Mouse (Mus musculus): Measurements from ENCODE around the gene Zfp27. TPM values are rescaled to one million over a fixed set of nuclear protein-coding genes. Genes with fewer than 3 reads are reported as not detected.

Zfp27 gene
- 12.8 and 14.4 TPM in 2 replicates for polyA plus RNA-seq (2014; fragmentation: Nextera tagmentation; extraction: Ambion mirVana)

- Histone ChIP-seq H3K4me2 (replicated peaks; ENCODE audit: low read depth, low read length) (peak within 1 kb of the TSS; percentile 50), H3K4me3 (ENCODE audit: low read depth, low read length) (peak within 1 kb of the TSS; percentile 48), H3K9me3 (ENCODE audit: control insufficient read depth, low read length) (no peaks in the 10 kb centered on the region), H3K27ac (ENCODE audit: low read depth, low read length) (peak within 1 kb of the TSS; percentile 98), H3K4me1 (replicated peaks; ENCODE audit: control insufficient read depth, insufficient read depth, low read length) (peaks cover 4% of the 10 kb centered on the region; the same call in 1 of the 2 replicates), H3K27me3 (ENCODE audit: control insufficient read depth, insufficient read depth, low read length) (no peaks in the 10 kb centered on the region), H3K36me3 (ENCODE audit: control insufficient read depth, insufficient read depth, low read length) (no peaks in the 10 kb centered on the region), H3K9ac (ENCODE audit: low read depth, low read length) (peak within 1 kb of the TSS; percentile 65)
- peak; percentile 85 for ATAC-seq (ENCODE audit: low FRiP score)
- under 1% methylated on average over 22 of the region's 22 CpGs for WGBS
- peak; percentile 92 for DNase-seq (ENCODE audit: low spot score)
Observed at GRCm38 (mm10) chr7:29905966-29906681, at the start of gene Zfp27. Gene Zfp27, minus strand, starts transcription at chr7:29906572.

- no peaks in the 10 kb centered on the region for H3K4me1 ChIP-seq (replicated peaks; ENCODE audit: control insufficient read depth, insufficient read depth, low read length)
- no peaks in the 10 kb centered on the region for H3K27me3 ChIP-seq (ENCODE audit: control insufficient read depth, insufficient read depth, low read length)
- H3K4me3 ChIP-seq (ENCODE audit: low read depth, low read length): no peak overlapping the region
- H3K9me3 ChIP-seq (ENCODE audit: control insufficient read depth, low read length): no peaks in the 10 kb centered on the region
- peak; percentile 75 for DNase-seq (ENCODE audit: low spot score)
- no peak overlapping the region for H3K4me2 ChIP-seq (replicated peaks; ENCODE audit: low read depth, low read length)
- H3K27ac ChIP-seq (ENCODE audit: low read depth, low read length): no peak overlapping the region
- no peak for ATAC-seq (ENCODE audit: low FRiP score)
- H3K9ac ChIP-seq (ENCODE audit: low read depth, low read length): no peak overlapping the region
- no peaks in the 10 kb centered on the region for H3K36me3 ChIP-seq (ENCODE audit: control insufficient read depth, insufficient read depth, low read length)
- WGBS: 21% methylated on average over 4 of the region's 4 CpGs
Observed at GRCm38 (mm10) chr7:29954731-29955130, 48.4 kb upstream of the Zfp27 start.

DNA sequence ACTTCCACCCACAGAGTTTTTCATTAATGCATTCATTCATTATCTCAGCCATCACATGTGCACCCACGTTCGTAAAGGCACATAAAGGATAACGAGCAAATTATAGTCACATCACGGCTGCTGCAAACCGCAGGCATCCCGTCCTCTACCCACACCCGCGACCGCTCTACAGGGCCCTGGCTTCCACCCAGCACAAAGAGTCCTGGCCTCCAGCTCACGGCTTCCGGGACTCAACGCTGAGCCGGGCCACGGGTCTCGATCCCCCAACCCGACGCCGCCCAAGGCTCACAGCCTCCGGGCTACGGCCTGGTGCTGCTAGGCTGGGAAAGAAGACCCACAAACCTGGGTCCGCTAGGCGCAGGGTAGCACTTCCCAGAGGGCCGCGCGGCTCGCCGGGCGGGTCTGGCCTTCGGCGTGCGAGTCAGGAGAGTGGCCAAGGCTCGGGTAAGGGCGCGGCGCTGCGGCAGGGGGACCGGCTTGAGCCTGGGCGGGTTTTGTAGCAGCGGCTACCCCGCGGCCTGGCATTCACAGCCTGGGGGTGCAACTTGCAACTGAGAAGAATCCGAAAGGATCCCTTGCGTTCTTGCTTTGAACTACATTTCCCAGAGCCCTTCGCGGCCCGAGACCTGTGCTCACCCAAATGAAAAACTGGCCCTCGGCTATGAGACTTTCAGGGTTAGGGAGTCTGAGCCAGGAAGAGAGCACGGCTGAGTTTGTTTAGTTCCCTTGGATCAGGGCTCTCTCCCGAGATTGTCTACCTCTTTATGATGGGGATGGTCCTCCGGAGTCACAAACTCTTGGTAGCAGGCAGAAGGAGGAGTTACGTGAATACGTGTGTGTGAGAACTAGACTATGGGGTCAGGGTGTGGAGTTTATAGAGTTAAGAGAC, 47.4 kb upstream of the Zfp27 start, which contains the start of gene Zfp74:
Gene Zfp74, minus strand, starts transcription at position 577 of the 889 bp plus-strand sequence.
- 2% methylated on average over 52 of the region's 52 CpGs for WGBS
- H3K36me3 ChIP-seq (ENCODE audit: control insufficient read depth, insufficient read depth, low read length): no peaks in the 10 kb centered on the region
- DNase-seq (ENCODE audit: low spot score) (peak; percentile 85), ATAC-seq (ENCODE audit: low FRiP score) (peak; percentile 93)
- peak within 1 kb of the TSS; percentile 40 for H3K4me2 ChIP-seq (replicated peaks; ENCODE audit: low read depth, low read length)
- H3K4me3 ChIP-seq (ENCODE audit: low read depth, low read length): peak within 1 kb of the TSS; percentile 71
- H3K9me3 ChIP-seq (ENCODE audit: control insufficient read depth, low read length): no peaks in the 10 kb centered on the region
- H3K27me3 ChIP-seq (ENCODE audit: control insufficient read depth, insufficient read depth, low read length): no peaks in the 10 kb centered on the region
- peak within 1 kb of the TSS; percentile 94 for H3K9ac ChIP-seq (ENCODE audit: low read depth, low read length)
- H3K27ac ChIP-seq (ENCODE audit: low read depth, low read length): peak within 1 kb of the TSS; percentile 93
- H3K4me1 ChIP-seq (replicated peaks; ENCODE audit: control insufficient read depth, insufficient read depth, low read length): no peaks in the 10 kb centered on the region

GRCm38 (mm10) chr7:29953086-29953485, 46.7 kb upstream of the Zfp27 start:
- H3K27ac ChIP-seq (ENCODE audit: low read depth, low read length): peak overlapping the region; percentile 93
- peak overlapping the region; percentile 94 for H3K9ac ChIP-seq (ENCODE audit: low read depth, low read length)
- no peaks in the 10 kb centered on the region for H3K27me3 ChIP-seq (ENCODE audit: control insufficient read depth, insufficient read depth, low read length)
- DNase-seq (ENCODE audit: low spot score): peak; percentile 9
- no peaks in the 10 kb centered on the region for H3K4me1 ChIP-seq (replicated peaks; ENCODE audit: control insufficient read depth, insufficient read depth, low read length)
- H3K36me3 ChIP-seq (ENCODE audit: control insufficient read depth, insufficient read depth, low read length): no peaks in the 10 kb centered on the region
- no peaks in the 10 kb centered on the region for H3K9me3 ChIP-seq (ENCODE audit: control insufficient read depth, low read length)
- WGBS: 55% methylated on average over 10 of the region's 10 CpGs
- H3K4me2 ChIP-seq (replicated peaks; ENCODE audit: low read depth, low read length): peak overlapping the region; percentile 40
- no peak for ATAC-seq (ENCODE audit: low FRiP score)
- H3K4me3 ChIP-seq (ENCODE audit: low read depth, low read length): peak overlapping the region; percentile 71

DNA sequence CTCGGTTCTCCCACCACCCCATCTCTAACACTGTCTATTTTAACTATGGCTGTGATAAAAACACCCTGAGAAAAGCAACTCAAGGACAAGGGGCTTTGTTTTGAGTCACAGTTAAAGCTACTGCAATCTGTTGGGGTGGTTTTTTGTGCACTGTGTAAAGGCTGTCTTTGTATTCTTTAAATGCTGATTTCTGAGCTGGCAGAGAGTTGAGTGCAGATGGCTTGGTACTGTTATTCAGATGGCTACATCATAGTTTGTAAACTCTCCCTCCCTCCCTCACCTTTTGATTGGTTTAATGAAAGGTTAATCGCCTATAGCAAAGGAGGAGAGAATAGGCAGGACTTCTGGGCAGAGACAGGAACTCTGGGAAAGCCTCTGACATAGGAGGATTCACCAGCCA, 37.8 kb upstream of the Zfp27 start:
- H3K4me1 ChIP-seq (replicated peaks; ENCODE audit: control insufficient read depth, insufficient read depth, low read length): no peaks in the 10 kb centered on the region
- no peak for ATAC-seq (ENCODE audit: low FRiP score)
- H3K4me2 ChIP-seq (replicated peaks; ENCODE audit: low read depth, low read length): no peak overlapping the region
- no peaks in the 10 kb centered on the region for H3K27me3 ChIP-seq (ENCODE audit: control insufficient read depth, insufficient read depth, low read length)
- no peak overlapping the region for H3K4me3 ChIP-seq (ENCODE audit: low read depth, low read length)
- H3K36me3 ChIP-seq (ENCODE audit: control insufficient read depth, insufficient read depth, low read length): no peaks in the 10 kb centered on the region
- no peak overlapping the region for H3K27ac ChIP-seq (ENCODE audit: low read depth, low read length)
- no peak for DNase-seq (ENCODE audit: low spot score)
- WGBS: 73% methylated on average over 2 of the region's 2 CpGs
- H3K9me3 ChIP-seq (ENCODE audit: control insufficient read depth, low read length): no peaks in the 10 kb centered on the region
- no peak overlapping the region for H3K9ac ChIP-seq (ENCODE audit: low read depth, low read length)

DNA sequence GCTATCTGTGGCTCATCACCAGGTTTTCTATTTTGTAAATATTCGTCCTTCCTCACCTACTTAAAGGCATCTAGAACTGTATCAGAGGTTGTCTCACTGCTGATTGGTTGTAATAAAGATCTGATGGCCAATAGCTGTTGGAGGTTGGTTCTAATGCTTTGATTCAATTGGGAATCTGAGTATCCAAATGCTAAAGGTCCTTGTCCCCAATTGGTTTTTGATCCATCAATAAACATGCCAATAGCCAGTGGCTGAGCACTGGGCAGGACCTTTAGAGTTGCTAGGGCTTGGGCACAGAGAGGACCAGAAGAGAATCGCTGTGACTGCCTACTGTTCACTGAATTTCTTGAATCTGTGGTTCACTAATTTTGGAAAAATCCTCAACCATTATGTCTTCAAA, 37.3 kb upstream of the Zfp27 start:
- Histone ChIP-seq H3K27me3 (ENCODE audit: control insufficient read depth, insufficient read depth, low read length) (no peaks in the 10 kb centered on the region), H3K9ac (ENCODE audit: low read depth, low read length) (no peak overlapping the region), H3K4me1 (replicated peaks; ENCODE audit: control insufficient read depth, insufficient read depth, low read length) (no peaks in the 10 kb centered on the region), H3K9me3 (ENCODE audit: control insufficient read depth, low read length) (no peaks in the 10 kb centered on the region), H3K4me2 (replicated peaks; ENCODE audit: low read depth, low read length) (no peak overlapping the region), H3K36me3 (ENCODE audit: control insufficient read depth, insufficient read depth, low read length) (no peaks in the 10 kb centered on the region), H3K27ac (ENCODE audit: low read depth, low read length) (no peak overlapping the region), H3K4me3 (ENCODE audit: low read depth, low read length) (no peak overlapping the region)
- no peak for DNase-seq (ENCODE audit: low spot score)
- WGBS: 76% methylated on average over 2 of the region's 2 CpGs
- no peak for ATAC-seq (ENCODE audit: low FRiP score)

DNA sequence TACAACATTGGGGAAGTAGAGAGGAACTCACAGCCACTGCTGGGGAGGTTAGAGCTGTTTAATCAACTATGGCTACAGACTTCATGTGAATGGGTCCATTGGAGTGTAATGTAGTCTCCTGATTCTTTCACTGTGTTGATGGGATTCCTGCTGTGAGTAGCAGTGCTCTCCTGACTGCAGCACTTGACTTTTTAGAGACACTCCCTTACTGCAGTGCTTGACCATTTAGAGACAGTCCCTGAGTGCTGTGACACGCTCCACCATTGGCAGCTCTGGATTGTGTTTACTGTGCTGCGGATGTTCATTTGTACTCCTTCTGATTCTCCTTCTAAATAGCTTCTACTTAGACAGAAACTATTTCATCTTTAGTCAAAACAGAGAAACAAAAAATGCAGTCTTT, 36.4 kb upstream of the Zfp27 start:
- H3K36me3 ChIP-seq (ENCODE audit: control insufficient read depth, insufficient read depth, low read length): no peaks in the 10 kb centered on the region
- no peaks in the 10 kb centered on the region for H3K9me3 ChIP-seq (ENCODE audit: control insufficient read depth, low read length)
- H3K9ac ChIP-seq (ENCODE audit: low read depth, low read length): no peak overlapping the region
- DNase-seq (ENCODE audit: low spot score) (no peak), ATAC-seq (ENCODE audit: low FRiP score) (no peak)
- H3K4me1 ChIP-seq (replicated peaks; ENCODE audit: control insufficient read depth, insufficient read depth, low read length): no peaks in the 10 kb centered on the region
- 40% methylated on average over 2 of the region's 2 CpGs for WGBS
- H3K27me3 ChIP-seq (ENCODE audit: control insufficient read depth, insufficient read depth, low read length): no peaks in the 10 kb centered on the region
- no peak overlapping the region for H3K27ac ChIP-seq (ENCODE audit: low read depth, low read length)
- no peak overlapping the region for H3K4me3 ChIP-seq (ENCODE audit: low read depth, low read length)
- no peak overlapping the region for H3K4me2 ChIP-seq (replicated peaks; ENCODE audit: low read depth, low read length)

- H3K4me1 ChIP-seq (replicated peaks; ENCODE audit: control insufficient read depth, insufficient read depth, low read length): no peaks in the 10 kb centered on the region
- no peaks in the 10 kb centered on the region for H3K36me3 ChIP-seq (ENCODE audit: control insufficient read depth, insufficient read depth, low read length)
- H3K9me3 ChIP-seq (ENCODE audit: control insufficient read depth, low read length): no peaks in the 10 kb centered on the region
- H3K27me3 ChIP-seq (ENCODE audit: control insufficient read depth, insufficient read depth, low read length): no peaks in the 10 kb centered on the region
- ATAC-seq (ENCODE audit: low FRiP score): no peak
- H3K4me3 ChIP-seq (ENCODE audit: low read depth, low read length): no peak overlapping the region
- 94% methylated on average over 11 of the region's 11 CpGs for WGBS
- H3K27ac ChIP-seq (ENCODE audit: low read depth, low read length): no peak overlapping the region
- DNase-seq (ENCODE audit: low spot score): no peak
- no peak overlapping the region for H3K9ac ChIP-seq (ENCODE audit: low read depth, low read length)
- no peak overlapping the region for H3K4me2 ChIP-seq (replicated peaks; ENCODE audit: low read depth, low read length)
Observed at GRCm38 (mm10) chr7:29941027-29941426, 34.7 kb upstream of the Zfp27 start.

Measured in hindbrain, embryonic 11.5 days (tissue).